Mouse (Mus musculus): ENCODE measurements around the gene Ppme1.

The Ppme1 gene

DNA sequence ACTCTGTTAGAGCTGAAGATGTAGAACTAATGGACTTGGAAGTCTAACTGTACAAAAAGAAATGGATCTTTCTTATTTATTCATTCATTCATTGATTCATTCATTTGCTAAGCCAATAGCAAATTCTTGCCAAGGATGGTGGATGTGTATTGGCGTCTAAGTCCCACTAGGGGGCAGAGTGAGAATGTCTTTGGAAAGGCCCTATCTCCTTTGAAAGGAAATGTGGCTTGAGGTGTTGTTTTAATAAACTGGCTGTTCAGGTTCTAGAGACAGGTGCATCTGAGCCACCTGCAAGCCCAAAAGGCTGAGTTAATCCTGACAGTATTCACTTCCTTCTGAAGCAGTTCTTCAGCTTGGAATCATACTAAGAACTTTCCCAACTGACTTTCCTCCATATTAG, 92.3 kb downstream of the Ppme1 start:
- in situ Hi-C loops (cut with MboI, MseI): no loop called here
